Comparison of ENCODE assay signal across 25 mouse cellular contexts in genomic region chr8:124867126-124867525, GRCm38 (mm10). TPM values are rescaled to one million over a fixed set of nuclear protein-coding genes. Genes with fewer than 3 reads are reported as not detected.
DNase-seq lines count a peak whose midpoint lies in the region; ATAC-seq and TF ChIP-seq lines count a peak whose summit lies in the region.
"Had no signal": no experiment of that assay in that cellular context is flagged by ENCODE, and none has a peak within 500 bp of the region (broad histone marks: within the 10 kb centered on the region; RNA-seq: fewer than 3 reads in every experiment).

No protein-coding gene starts in this region.

- no peaks in the 10 kb centered on the region for H3K27me3 ChIP-seq in heart, adult 2 months (ENCODE audit: control insufficient read depth, insufficient read depth, low read length)
- H3K27me3 ChIP-seq in heart, embryonic 15.5 days = no peaks in the 10 kb centered on the region
- H3K27me3 ChIP-seq in MEL (ENCODE audit: control insufficient read depth in 1 of 2, insufficient read depth in 2 of 2, low read length in 2 of 2) = no peaks in the 10 kb centered on the region
- no peaks in the 10 kb centered on the region for H3K27me3 ChIP-seq in thymus, adult 2 months (ENCODE audit: control insufficient read depth, insufficient read depth, low read length)
- H3K27me3 ChIP-seq: embryonic facial prominence, embryonic 15.5 days; hindbrain, embryonic 13.5 days; kidney, embryonic 15.5 days; limb, embryonic 13.5 days; neural tube, embryonic 13.5 days had no signal

- no peak for TF ChIP-seq RAD21 in MEL (IDR thresholded peaks at IDR 0.05; ENCODE audit: low read depth, low read length)

- ATAC-seq in heart, embryonic 15.5 days (replicated peaks; ENCODE audit: insufficient number of reproducible peaks, insufficient read depth, low FRiP score, low read depth) = no peak
- ATAC-seq: activated CD4-positive, CD25-positive, alpha-beta regulatory T cell, adult 4 months; forebrain, embryonic 14.5 days; midbrain, embryonic 16.5 days had no signal

- TF ChIP-seq EP300 in heart, adult 2 months (IDR thresholded peaks at IDR 0.05; ENCODE audit: insufficient read depth, low read depth, low read length) = no peak
- TF ChIP-seq EP300 in MEL (IDR thresholded peaks at IDR 0.05; ENCODE audit: low read depth in 1 of 2, low read length in 2 of 2) = no peak

- TF ChIP-seq CTCF in heart, adult 2 months (IDR thresholded peaks at IDR 0.05) = no peak
- no peak for TF ChIP-seq CTCF in MEL (IDR thresholded peaks at IDR 0.05 in 2 of 3, conservative IDR thresholded peaks at IDR 0.05 in 1 of 3; ENCODE audit: control insufficient read depth in 1 of 3, insufficient read depth in 1 of 3, low read depth in 2 of 3, low read length in 3 of 3, poor library complexity in 1 of 3, severe bottlenecking in 1 of 3)
- TF ChIP-seq CTCF in thymus, adult 2 months (IDR thresholded peaks at IDR 0.05; ENCODE audit: borderline replicate concordance, control insufficient read depth, extremely low read depth, insufficient read depth, low read length, poor library complexity) = no peak

- intact Hi-C loops in heart, adult 2 months (cut with DNase I) = no loop called here

- 0 out of 2 replicates have a peak, but pooled peaks have one; percentile 25 for TF ChIP-seq POLR2A in heart, adult 2 months (IDR thresholded peaks at IDR 0.05; ENCODE audit: insufficient read depth, low read depth, low read length)
- TF ChIP-seq POLR2A in MEL (IDR thresholded peaks at IDR 0.05; ENCODE audit: control insufficient read depth in 1 of 2, insufficient read depth in 1 of 2, low read depth in 1 of 2, low read length in 2 of 2, poor library complexity in 1 of 2) = no peak
- no peak for TF ChIP-seq POLR2A in thymus, adult 2 months (IDR thresholded peaks at IDR 0.05; ENCODE audit: control insufficient read depth, extremely low read depth, insufficient read depth, low read length, poor library complexity)

- H3K9me3 ChIP-seq in heart, embryonic 15.5 days (replicated peaks) = no peaks in the 10 kb centered on the region
- H3K9me3 ChIP-seq in MEL (replicated peaks; ENCODE audit: insufficient read depth, low read length) = no peaks in the 10 kb centered on the region
- H3K9me3 ChIP-seq: embryonic facial prominence, embryonic 15.5 days; hindbrain, embryonic 13.5 days; kidney, embryonic 15.5 days; limb, embryonic 13.5 days; midbrain, embryonic 10.5 days; neural tube, embryonic 13.5 days had no signal

- 48% methylated on average over 2 of the region's 2 CpGs for WGBS in heart, adult 2 months
- 24% methylated on average over 2 of the region's 2 CpGs for WGBS in heart, embryonic 15.5 days
- WGBS in thymus, adult 2 months = 95% methylated on average over 2 of the region's 2 CpGs

- H3K36me3 ChIP-seq in heart, adult 2 months (ENCODE audit: control insufficient read depth, insufficient read depth, low read length) = peaks cover 5% of the 10 kb centered on the region
- peaks cover 12% of the 10 kb centered on the region for H3K36me3 ChIP-seq in heart, embryonic 15.5 days
- H3K36me3 ChIP-seq in MEL (ENCODE audit: control insufficient read depth in 1 of 2, insufficient read depth in 2 of 2, low read length in 2 of 2) = peaks cover 4 to 36% of the 10 kb centered on the region in 2 experiments
- H3K36me3 ChIP-seq in thymus, adult 2 months (ENCODE audit: control insufficient read depth, insufficient read depth, low read length) = peaks cover 12% of the 10 kb centered on the region

- peak overlapping the region; percentile 23; the same call in 1 of the 2 replicates for H3K27ac ChIP-seq in heart, adult 2 months
- peak overlapping the region; percentile 26; the same call in 1 of the 2 replicates for H3K27ac ChIP-seq in heart, embryonic 15.5 days
- H3K27ac ChIP-seq in MEL (ENCODE audit: control insufficient read depth, low read depth, low read length) = peak overlapping the region; percentile 87
- no peak overlapping the region for H3K27ac ChIP-seq in thymus, adult 2 months (ENCODE audit: control insufficient read depth, insufficient read depth, low read length)
- H3K27ac ChIP-seq: embryonic facial prominence, embryonic 15.5 days; hindbrain, embryonic 13.5 days; kidney, embryonic 15.5 days; limb, embryonic 13.5 days; macrophage; midbrain, embryonic 10.5 days; neural tube, embryonic 13.5 days had no signal

- H3K4me2 ChIP-seq in heart, embryonic 15.5 days = no peak overlapping the region
- H3K4me2 ChIP-seq: embryonic facial prominence, embryonic 15.5 days; hindbrain, embryonic 13.5 days; kidney, embryonic 15.5 days; limb, embryonic 13.5 days; neural tube, embryonic 13.5 days had no signal

- H3K4me3 ChIP-seq in heart, adult 2 months = no peak overlapping the region
- H3K4me3 ChIP-seq in heart, embryonic 15.5 days = no peak overlapping the region
- H3K4me3 ChIP-seq in MEL (ENCODE audit: control insufficient read depth in 1 of 2, insufficient read depth in 1 of 2, low read depth in 2 of 2, low read length in 2 of 2) = no peak overlapping the region
- H3K4me3 ChIP-seq in thymus, adult 2 months (ENCODE audit: control insufficient read depth, insufficient read depth, low read length) = no peak overlapping the region
- H3K4me3 ChIP-seq: embryonic facial prominence, embryonic 15.5 days; hindbrain, embryonic 13.5 days; kidney, embryonic 15.5 days; limb, embryonic 13.5 days; midbrain, embryonic 10.5 days; myocyte; neural tube, embryonic 13.5 days had no signal

- peaks cover 16% of the 10 kb centered on the region for H3K4me1 ChIP-seq in heart, adult 2 months (ENCODE audit: control insufficient read depth, insufficient read depth, low read length)
- peaks cover 49% of the 10 kb centered on the region for H3K4me1 ChIP-seq in heart, embryonic 15.5 days (replicated peaks)
- H3K4me1 ChIP-seq in MEL (ENCODE audit: control insufficient read depth in 1 of 2, insufficient read depth in 2 of 2, low read length in 2 of 2) = peaks cover 25 to 46% of the 10 kb centered on the region in 2 experiments
- peaks cover 8% of the 10 kb centered on the region for H3K4me1 ChIP-seq in thymus, adult 2 months (replicated peaks; ENCODE audit: control insufficient read depth, insufficient read depth, low read length)

- H3K9ac ChIP-seq in heart, adult 2 months (ENCODE audit: low read depth, low read length) = no peak overlapping the region
- no peak overlapping the region for H3K9ac ChIP-seq in heart, embryonic 15.5 days
- no peak overlapping the region for H3K9ac ChIP-seq in MEL (ENCODE audit: control insufficient read depth, low read depth, low read length, poor library complexity, severe bottlenecking)
- H3K9ac ChIP-seq: embryonic facial prominence, embryonic 15.5 days; hindbrain, embryonic 13.5 days; kidney, embryonic 15.5 days; limb, embryonic 13.5 days; neural tube, embryonic 13.5 days had no signal

- DNase-seq in heart, adult 2 months = no peak
- no peak for DNase-seq in heart, adult 11 months
- DNase-seq in heart, postnatal 4 days = no peak
- DNase-seq in MEL (ENCODE audit: low read depth, low spot score) = no peak
- peak; percentile 54 to 63 for DNase-seq in adrenal gland, postnatal 36 days
- no peak for DNase-seq in thymus, adult 2 months
- DNase-seq: cerebellum, adult 9-11 months; gastrocnemius, postnatal 14 days; kidney, adult 11 months; kidney, postnatal 36 days; retina, postnatal 1 day; right cerebral cortex, postnatal 25 days; spleen, adult 18-20 months had no signal

- no peaks in the 10 kb centered on the region; the same call in 1 of the 2 replicates for H3K79me2 ChIP-seq in heart, adult 2 months (replicated peaks; ENCODE audit: control insufficient read depth, insufficient read depth, low read length)
- peaks cover 65% of the 10 kb centered on the region for H3K79me2 ChIP-seq in MEL (ENCODE audit: control insufficient read depth, insufficient read depth, low read length, poor library complexity)

RNA-seq across cellular contexts. Expression of gene 2810004N23Rik, which starts 4.2 kb away (rescaled TPM):
- total RNA-seq in heart, adult 2 months (2021) = 10 to 100 TPM; 47.3 to 51.7 TPM
- 28.9 and 46.7 TPM in 2 replicates for polyA plus RNA-seq in heart, adult 2 months (2012; rRNA removed)
- 46.3 and 51.6 TPM in 2 replicates for polyA plus RNA-seq in heart, embryonic 15.5 days (2015; fragmentation: Nextera tagmentation; extraction: Ambion mirVana)
- total RNA-seq in heart, postnatal 4 days (2021) = 10 to 100 TPM; 44.0 to 46.1 TPM
- total RNA-seq in MEL (2012; rRNA removed) = 57.5 and 64.0 TPM in 2 replicates
- 10 to 100 TPM; 54.8 to 68.9 TPM for polyA plus RNA-seq in MEL (2012; ENCODE audit: insufficient read depth in 1 of 2, insufficient read length in 2 of 2, low read depth in 1 of 2, low replicate concordance in 2 of 2, missing spikeins in 1 of 2)
- total RNA-seq in adrenal gland, postnatal 36 days (2021) = 10 to 100 TPM; 30.1 to 31.9 TPM
- 15.1 and 18.7 TPM in 2 replicates for polyA plus RNA-seq in thymus, adult 2 months (2012; rRNA removed)

RNA-seq across cellular contexts. Expression of gene Gnpat, which starts 4.3 kb away (rescaled TPM):
- 100 to 1,000 TPM; 169 to 189 TPM for total RNA-seq in heart, adult 2 months (2021)
- polyA plus RNA-seq in heart, adult 2 months (2012; rRNA removed) = 199 and 263 TPM in 2 replicates
- 101 and 103 TPM in 2 replicates for polyA plus RNA-seq in heart, embryonic 15.5 days (2015; fragmentation: Nextera tagmentation; extraction: Ambion mirVana)
- total RNA-seq in heart, postnatal 4 days (2021) = 100 to 1,000 TPM; 112 to 115 TPM
- total RNA-seq in MEL (2012; rRNA removed) = 74.3 and 86.8 TPM in 2 replicates
- polyA plus RNA-seq in MEL (2012; ENCODE audit: insufficient read depth in 1 of 2, insufficient read length in 2 of 2, low read depth in 1 of 2, low replicate concordance in 2 of 2, missing spikeins in 1 of 2) = 100 to 1,000 TPM; 117 to 637 TPM
- total RNA-seq in adrenal gland, postnatal 36 days (2021) = 100 to 1,000 TPM in 1 of 2 experiments, 10 to 100 TPM in 1; 93.1 to 104 TPM
- polyA plus RNA-seq in thymus, adult 2 months (2012; rRNA removed) = 72.3 and 76.7 TPM in 2 replicates

RNA-seq across cellular contexts. Expression of gene Exoc8, which starts 30.4 kb away (rescaled TPM):
- 10 to 100 TPM; 18.8 to 20.2 TPM for total RNA-seq in heart, adult 2 months (2021)
- polyA plus RNA-seq in heart, adult 2 months (2012; rRNA removed) = 6.8 and 9.7 TPM in 2 replicates
- polyA plus RNA-seq in heart, embryonic 15.5 days (2015; fragmentation: Nextera tagmentation; extraction: Ambion mirVana) = 6.5 and 7.6 TPM in 2 replicates
- total RNA-seq in heart, postnatal 4 days (2021) = 10 to 100 TPM; 15.6 to 16.9 TPM
- 14.4 and 16.9 TPM in 2 replicates for total RNA-seq in MEL (2012; rRNA removed)
- polyA plus RNA-seq in MEL (2012; ENCODE audit: insufficient read depth in 1 of 2, insufficient read length in 2 of 2, low read depth in 1 of 2, low replicate concordance in 2 of 2, missing spikeins in 1 of 2) = 1 to 10 TPM in 1 of 2 experiments, not detected in 1; 9.5 TPM
- total RNA-seq in adrenal gland, postnatal 36 days (2021) = 10 to 100 TPM; 23.0 to 24.0 TPM
- polyA plus RNA-seq in thymus, adult 2 months (2012; rRNA removed) = 12.0 and 15.2 TPM in 2 replicates

RNA-seq across cellular contexts. Expression of gene Sprtn, which starts 30.6 kb away (rescaled TPM):
- total RNA-seq in heart, adult 2 months (2021) = 10 to 100 TPM; 10.3 TPM
- 8.3 and 13.7 TPM in 2 replicates for polyA plus RNA-seq in heart, adult 2 months (2012; rRNA removed)
- polyA plus RNA-seq in heart, embryonic 15.5 days (2015; fragmentation: Nextera tagmentation; extraction: Ambion mirVana) = 7.2 and 9.6 TPM in 2 replicates
- total RNA-seq in heart, postnatal 4 days (2021) = 10 to 100 TPM; 19.4 to 21.3 TPM
- 23.2 and 27.2 TPM in 2 replicates for total RNA-seq in MEL (2012; rRNA removed)
- 10 to 100 TPM in 1 of 2 experiments, not detected in 1; 31.8 TPM for polyA plus RNA-seq in MEL (2012; ENCODE audit: insufficient read depth in 1 of 2, insufficient read length in 2 of 2, low read depth in 1 of 2, low replicate concordance in 2 of 2, missing spikeins in 1 of 2)
- 10 to 100 TPM; 19.0 to 19.7 TPM for total RNA-seq in adrenal gland, postnatal 36 days (2021)
- polyA plus RNA-seq in thymus, adult 2 months (2012; rRNA removed) = 26.8 and 27.6 TPM in 2 replicates

Comparison
In these comparisons a context has a peak if more than half of its experiments do, and no peak if none do; other contexts are left out.
1. DNase-seq: peak in adrenal gland, postnatal 36 days (2 of 2); none in heart, adult 2 months (0 of 2), heart, adult 11 months (single experiment), heart, postnatal 4 days (single experiment), MEL (single experiment) and thymus, adult 2 months (single experiment).